Mouse (Mus musculus): ENCODE results near the gene M1ap. TPM values are rescaled to one million over a fixed set of nuclear protein-coding genes. Genes with fewer than 3 reads are reported as not detected.
A peak's percentile ranks its signal among the peaks of the same experiment; 100 is the strongest.

M1ap gene
- polyA plus RNA-seq, 1 experiment: 8.8 TPM

- TF ChIP-seq TAL1 (IDR thresholded peaks at IDR 0.05; ENCODE audit: low read length) (no peak), GATA1 (IDR thresholded peaks at IDR 0.05; ENCODE audit: low read length) (no peak)
- Histone ChIP-seq H3K9me3 (ENCODE audit: control insufficient read depth, low read length) (peaks cover 3% of the 10 kb centered on the region; the same call in 1 of the 2 replicates), H3K4me3 (replicated peaks) (peak overlapping the region; percentile 50), H3K4me1 (ENCODE audit: control insufficient read depth) (peaks cover 91% of the 10 kb centered on the region), H3K27me3 (ENCODE audit: control insufficient read depth) (no peaks in the 10 kb centered on the region), H3K36me3 (ENCODE audit: control insufficient read depth) (peaks cover 14% of the 10 kb centered on the region)
Measured at GRCm38 (mm10) chr6:83010010-83010409, 63.3 kb downstream of the M1ap start.

GRCm38 (mm10) chr6:83011255-83011654 is 64.6 kb downstream of the M1ap start:
- H3K36me3 ChIP-seq (ENCODE audit: control insufficient read depth): peaks cover 17% of the 10 kb centered on the region
- no peaks in the 10 kb centered on the region for H3K27me3 ChIP-seq (ENCODE audit: control insufficient read depth)
- no peak overlapping the region for H3K4me3 ChIP-seq (replicated peaks)
- peaks cover 91% of the 10 kb centered on the region for H3K4me1 ChIP-seq (ENCODE audit: control insufficient read depth)
- TF ChIP-seq GATA1 (IDR thresholded peaks at IDR 0.05; ENCODE audit: low read length): no peak
- TF ChIP-seq TAL1 (IDR thresholded peaks at IDR 0.05; ENCODE audit: low read length): no peak
- peaks cover 3% of the 10 kb centered on the region; the same call in 1 of the 2 replicates for H3K9me3 ChIP-seq (ENCODE audit: control insufficient read depth, low read length)

GRCm38 (mm10) chr6:83011756-83012155 is 65.1 kb downstream of the M1ap start:
- Histone ChIP-seq H3K4me1 (ENCODE audit: control insufficient read depth) (peaks cover 91% of the 10 kb centered on the region), H3K9me3 (ENCODE audit: control insufficient read depth, low read length) (peaks cover 3% of the 10 kb centered on the region; the same call in 1 of the 2 replicates), H3K36me3 (ENCODE audit: control insufficient read depth) (peaks cover 19% of the 10 kb centered on the region), H3K27me3 (ENCODE audit: control insufficient read depth) (no peaks in the 10 kb centered on the region), H3K4me3 (replicated peaks) (no peak overlapping the region)
- TF ChIP-seq TAL1 (IDR thresholded peaks at IDR 0.05; ENCODE audit: low read length): no peak
- no peak for TF ChIP-seq GATA1 (IDR thresholded peaks at IDR 0.05; ENCODE audit: low read length)

- Histone ChIP-seq H3K36me3 (ENCODE audit: control insufficient read depth) (peaks cover 32% of the 10 kb centered on the region), H3K4me1 (ENCODE audit: control insufficient read depth) (peaks cover 99% of the 10 kb centered on the region), H3K27me3 (ENCODE audit: control insufficient read depth) (no peaks in the 10 kb centered on the region), H3K9me3 (ENCODE audit: control insufficient read depth, low read length) (peaks cover under 1% of the 10 kb centered on the region; the same call in 1 of the 2 replicates), H3K4me3 (replicated peaks) (peak overlapping the region; percentile 64)
- TF ChIP-seq TAL1 (IDR thresholded peaks at IDR 0.05; ENCODE audit: low read length) (no peak), GATA1 (IDR thresholded peaks at IDR 0.05; ENCODE audit: low read length) (no peak)
Measured at GRCm38 (mm10) chr6:83013444-83013843, 66.7 kb downstream of the M1ap start.

GRCm38 (mm10) chr6:83014482-83015466 is 68.1 kb downstream of the M1ap start:
- TF ChIP-seq GATA1 (IDR thresholded peaks at IDR 0.05; ENCODE audit: low read length) (peak; percentile 93), TAL1 (IDR thresholded peaks at IDR 0.05; ENCODE audit: low read length) (peak; percentile 82)
- H3K9me3 ChIP-seq (ENCODE audit: control insufficient read depth, low read length): no peaks in the 10 kb centered on the region
- H3K4me3 ChIP-seq (replicated peaks): peak overlapping the region; percentile 64
- peaks cover 41% of the 10 kb centered on the region for H3K36me3 ChIP-seq (ENCODE audit: control insufficient read depth)
- no peaks in the 10 kb centered on the region for H3K27me3 ChIP-seq (ENCODE audit: control insufficient read depth)
- H3K4me1 ChIP-seq (ENCODE audit: control insufficient read depth): peaks cover 99% of the 10 kb centered on the region

- no peaks in the 10 kb centered on the region for H3K9me3 ChIP-seq (ENCODE audit: control insufficient read depth, low read length)
- TF ChIP-seq GATA1 (IDR thresholded peaks at IDR 0.05; ENCODE audit: low read length) (no peak), TAL1 (IDR thresholded peaks at IDR 0.05; ENCODE audit: low read length) (no peak)
- H3K4me3 ChIP-seq (replicated peaks): peak overlapping the region; percentile 64
- no peaks in the 10 kb centered on the region for H3K27me3 ChIP-seq (ENCODE audit: control insufficient read depth)
- H3K4me1 ChIP-seq (ENCODE audit: control insufficient read depth): peaks cover 99% of the 10 kb centered on the region
- H3K36me3 ChIP-seq (ENCODE audit: control insufficient read depth): peaks cover 42% of the 10 kb centered on the region
Measured at GRCm38 (mm10) chr6:83015749-83016148, 69.0 kb downstream of the M1ap start.

- Histone ChIP-seq H3K9me3 (ENCODE audit: control insufficient read depth, low read length) (no peaks in the 10 kb centered on the region), H3K36me3 (ENCODE audit: control insufficient read depth) (peaks cover 51% of the 10 kb centered on the region), H3K4me3 (replicated peaks) (peak overlapping the region; percentile 3), H3K4me1 (ENCODE audit: control insufficient read depth) (peaks cover 99% of the 10 kb centered on the region), H3K27me3 (ENCODE audit: control insufficient read depth) (no peaks in the 10 kb centered on the region)
- TF ChIP-seq GATA1 (IDR thresholded peaks at IDR 0.05; ENCODE audit: low read length) (no peak), TAL1 (IDR thresholded peaks at IDR 0.05; ENCODE audit: low read length) (no peak)
Measured at GRCm38 (mm10) chr6:83017190-83017589, 70.5 kb downstream of the M1ap start.

- Histone ChIP-seq H3K9me3 (ENCODE audit: control insufficient read depth, low read length) (no peaks in the 10 kb centered on the region), H3K4me1 (ENCODE audit: control insufficient read depth) (peaks cover 100% of the 10 kb centered on the region), H3K27me3 (ENCODE audit: control insufficient read depth) (no peaks in the 10 kb centered on the region), H3K4me3 (replicated peaks) (no peak overlapping the region), H3K36me3 (ENCODE audit: control insufficient read depth) (peaks cover 58% of the 10 kb centered on the region)
- no peak for TF ChIP-seq GATA1 (IDR thresholded peaks at IDR 0.05; ENCODE audit: low read length)
Measured at GRCm38 (mm10) chr6:83019044-83019443, 72.3 kb downstream of the M1ap start.

- TF ChIP-seq GATA1 (IDR thresholded peaks at IDR 0.05; ENCODE audit: low read length): peak; percentile 65
- TF ChIP-seq TAL1 (IDR thresholded peaks at IDR 0.05; ENCODE audit: low read length): peak; percentile 79
- H3K4me3 ChIP-seq (replicated peaks): peak overlapping the region; percentile 29
- peaks cover 100% of the 10 kb centered on the region for H3K4me1 ChIP-seq (ENCODE audit: control insufficient read depth)
Measured at GRCm38 (mm10) chr6:83020121-83020520, 73.4 kb downstream of the M1ap start.

More at GRCm38 (mm10) chr6:83020121-83020520, 73.4 kb downstream of the M1ap start:
- Histone ChIP-seq H3K9me3 (ENCODE audit: control insufficient read depth, low read length) (no peaks in the 10 kb centered on the region), H3K36me3 (ENCODE audit: control insufficient read depth) (peaks cover 68% of the 10 kb centered on the region), H3K27me3 (ENCODE audit: control insufficient read depth) (no peaks in the 10 kb centered on the region)

Measured in erythroblast, embryonic 14.5 days (primary cell).